Mouse (Mus musculus) embryonic facial prominence, embryonic 15.5 days (tissue): ENCODE measurements at regions not wholly inside any gene's neighbourhood (a gene's known extent, or its start where the extent isn't known, plus 50 kb on each side); places are given as distances from the start of the nearest gene placed in this dataset.
A peak's percentile ranks its signal among the peaks of the same experiment; 100 is the strongest.

Experiments used
- ATAC-seq: fragments of 200-750 bp; cut with Nextera tagmentation; 2 replicates; pipeline ENCODE4 v1.8.0; 2017; ENCODE audit warnings: low read depth, moderate TSS enrichment; ENCODE audit not compliant: insufficient number of reproducible peaks, low FRiP score, low TSS enrichment
- H3K27ac ChIP-seq: fragments of 300-500 bp; sonication (generic); replicated peaks from 2 replicates; pipeline ENCODE4 v1.5.1; 2015; ENCODE audit warnings: mild to moderate bottlenecking, inconsistent platforms
- H3K27me3 ChIP-seq: fragments of 300-500 bp; sonication (generic); 2 replicates; pipeline ENCODE4 v1.6.1; 2015; ENCODE audit warnings: inconsistent platforms
- H3K36me3 ChIP-seq: fragments of 300-500 bp; sonication (generic); 2 replicates; pipeline ENCODE4 v1.6.1; 2015; ENCODE audit warnings: mild to moderate bottlenecking, inconsistent platforms
- H3K4me1 ChIP-seq: fragments of 300-500 bp; sonication (generic); 2 replicates; pipeline ENCODE4 v1.6.1; 2015; ENCODE audit warnings: inconsistent platforms
- H3K4me2 ChIP-seq: fragments of 300-500 bp; sonication (generic); replicated peaks from 2 replicates; pipeline ENCODE4 v1.6.1; 2015; ENCODE audit warnings: mild to moderate bottlenecking, inconsistent platforms
- H3K4me3 ChIP-seq: fragments of 300-500 bp; sonication (generic); replicated peaks from 2 replicates; pipeline ENCODE4 v1.5.1; 2015; ENCODE audit warnings: mild to moderate bottlenecking, inconsistent platforms
- H3K9ac ChIP-seq: fragments of 300-500 bp; sonication (generic); 2 replicates; pipeline ENCODE4 v1.6.1; 2015; ENCODE audit warnings: inconsistent platforms
- H3K9me3 ChIP-seq: fragments of 300-500 bp; sonication (generic); replicated peaks from 2 replicates; pipeline ENCODE4 v1.6.1; 2016; ENCODE audit warnings: inconsistent platforms
- WGBS: fragments of 180-500 bp; shearing (Covaris S2); methylation state at CpG from one replicate; pipeline ENCODE4 v1.1.7; 2015; 5-methylcytosine and 5-hydroxymethylcytosine counted together

DNA sequence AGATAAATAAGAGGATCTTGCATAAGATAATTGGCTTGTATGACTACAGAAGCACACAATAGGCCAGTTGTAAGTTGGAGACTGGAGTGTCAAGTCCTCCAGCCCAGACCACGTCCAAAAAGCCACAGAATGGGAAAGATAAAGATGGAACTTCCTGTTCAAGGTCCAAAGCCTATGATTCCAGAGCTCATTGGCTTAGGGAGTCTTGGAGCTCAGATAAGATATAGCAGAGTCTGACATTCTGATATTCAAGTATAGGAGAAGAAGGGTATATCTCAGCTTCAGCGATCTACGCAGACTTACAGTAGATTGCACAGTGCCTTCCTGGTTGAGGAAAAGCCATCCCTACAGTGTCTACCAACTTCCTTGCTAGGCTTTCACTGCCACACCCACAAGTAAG, 77.7 kb upstream of the Ralgapa2 start:
- H3K9me3 ChIP-seq, result no peaks in the 10 kb centered on the region
- no peak for ATAC-seq
- no peak overlapping the region for H3K27ac ChIP-seq
- no peaks in the 10 kb centered on the region for H3K27me3 ChIP-seq
- H3K4me2 ChIP-seq, result no peak overlapping the region
- no peaks in the 10 kb centered on the region for H3K36me3 ChIP-seq
- no peak overlapping the region for H3K9ac ChIP-seq
- no peak overlapping the region for H3K4me3 ChIP-seq
- 82% methylated on average over 3 of the region's 3 CpGs for WGBS
- H3K4me1 ChIP-seq, result no peaks in the 10 kb centered on the region

DNA sequence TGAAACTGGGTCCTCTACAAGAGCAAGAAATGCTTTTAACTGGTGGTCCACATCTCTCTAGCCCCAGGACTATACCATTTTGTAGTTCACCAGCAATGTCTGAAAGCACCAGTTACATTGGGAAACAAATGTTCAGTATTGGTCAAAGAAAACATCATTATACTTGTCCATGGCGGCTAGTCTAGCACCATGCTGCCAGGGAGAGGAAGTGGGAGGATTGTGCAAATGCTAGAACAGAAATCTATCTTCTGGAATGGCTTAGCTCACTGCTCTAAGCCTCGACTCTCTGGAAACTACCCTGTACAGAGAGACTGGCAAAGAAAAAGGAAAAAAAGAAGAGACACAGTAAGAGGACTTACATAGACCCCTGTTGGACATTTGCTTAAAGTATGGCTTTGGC, 81.1 kb upstream of the Ralgapa2 start:
- Histone ChIP-seq H3K4me3 (no peak overlapping the region), H3K9me3 (no peaks in the 10 kb centered on the region), H3K4me2 (no peak overlapping the region), H3K9ac (no peak overlapping the region), H3K27ac (no peak overlapping the region), H3K27me3 (no peaks in the 10 kb centered on the region), H3K36me3 (no peaks in the 10 kb centered on the region), H3K4me1 (no peaks in the 10 kb centered on the region)
- no peak for ATAC-seq
- WGBS, result 70% methylated on average over 2 of the region's 2 CpGs

DNA sequence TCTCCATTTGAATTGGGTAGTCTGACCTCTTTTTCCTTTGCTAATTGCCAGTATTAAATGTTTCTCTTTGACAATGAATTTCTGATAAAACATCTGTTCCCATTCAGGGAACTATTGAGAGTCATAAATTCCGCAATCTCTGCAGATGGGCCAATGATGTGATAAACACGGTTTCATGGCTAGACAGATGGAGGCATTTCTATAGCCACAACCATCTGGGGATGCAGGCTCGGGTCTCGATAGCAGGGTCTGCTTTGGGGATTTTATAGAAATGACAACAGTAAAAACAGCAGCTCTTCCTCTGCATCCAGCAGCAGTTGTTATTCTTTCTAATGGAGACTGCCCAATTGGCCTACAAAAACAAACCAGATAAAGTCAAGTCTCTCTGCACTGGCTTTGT, 82.1 kb upstream of the Ralgapa2 start:
- Histone ChIP-seq H3K4me1 (no peaks in the 10 kb centered on the region), H3K4me2 (no peak overlapping the region)
- ATAC-seq, result no peak

DNA sequence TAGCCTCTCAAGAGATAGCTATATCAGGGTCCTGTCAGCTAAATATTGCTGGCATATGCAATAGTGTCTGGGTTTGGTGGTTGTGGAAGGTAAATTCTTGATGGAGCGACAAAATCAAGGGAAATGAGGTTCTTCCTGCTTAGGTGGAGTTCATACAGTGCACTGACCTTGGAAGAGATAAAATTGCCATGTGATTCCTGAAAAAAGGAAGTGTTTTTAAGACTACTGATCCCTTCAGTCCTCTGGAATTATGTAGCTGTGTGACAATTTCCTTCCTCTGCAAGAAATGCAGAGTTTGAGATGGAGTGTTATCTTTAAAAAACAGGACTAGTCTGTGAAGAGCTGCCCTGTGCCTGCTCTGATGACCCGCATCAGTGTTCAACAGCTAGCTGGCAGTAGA, 83.5 kb upstream of the Ralgapa2 start:
- no peak overlapping the region for H3K27ac ChIP-seq
- no peaks in the 10 kb centered on the region for H3K27me3 ChIP-seq
- H3K4me1 ChIP-seq, result no peaks in the 10 kb centered on the region
- no peaks in the 10 kb centered on the region for H3K36me3 ChIP-seq
- no peak overlapping the region for H3K9ac ChIP-seq
- no peak overlapping the region for H3K4me2 ChIP-seq
- H3K9me3 ChIP-seq, result no peaks in the 10 kb centered on the region
- no peak for ATAC-seq
- no peak overlapping the region for H3K4me3 ChIP-seq
- 87% methylated on average over 2 of the region's 2 CpGs for WGBS

More for the DNA sequence above, 82.1 kb upstream of the Ralgapa2 start:
- Histone ChIP-seq H3K36me3 (no peaks in the 10 kb centered on the region), H3K9me3 (no peaks in the 10 kb centered on the region), H3K27ac (no peak overlapping the region), H3K27me3 (no peaks in the 10 kb centered on the region), H3K9ac (no peak overlapping the region), H3K4me3 (no peak overlapping the region)
- 76% methylated on average over 4 of the region's 4 CpGs for WGBS

DNA sequence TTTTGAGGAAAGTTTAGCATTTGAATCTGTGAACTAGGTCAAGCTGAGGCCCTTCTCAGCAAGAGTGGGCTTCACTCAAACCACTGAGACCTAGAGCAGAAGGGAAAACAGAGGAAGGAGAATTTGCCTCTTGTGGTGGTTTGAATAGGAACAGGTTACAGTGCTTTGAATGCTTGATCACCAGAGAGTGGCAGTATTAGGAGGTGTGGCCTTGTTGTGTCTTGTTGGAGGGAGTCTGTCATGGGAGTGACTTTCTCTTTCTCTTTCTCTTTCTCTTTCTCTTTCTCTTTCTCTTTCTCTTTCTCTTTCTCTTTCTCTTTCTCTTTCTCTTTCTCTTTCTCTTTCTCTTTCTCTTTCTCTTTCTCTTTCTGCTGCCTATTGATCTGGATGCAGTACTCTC, 94.0 kb upstream of the Ralgapa2 start:
- no peak for ATAC-seq

DNA sequence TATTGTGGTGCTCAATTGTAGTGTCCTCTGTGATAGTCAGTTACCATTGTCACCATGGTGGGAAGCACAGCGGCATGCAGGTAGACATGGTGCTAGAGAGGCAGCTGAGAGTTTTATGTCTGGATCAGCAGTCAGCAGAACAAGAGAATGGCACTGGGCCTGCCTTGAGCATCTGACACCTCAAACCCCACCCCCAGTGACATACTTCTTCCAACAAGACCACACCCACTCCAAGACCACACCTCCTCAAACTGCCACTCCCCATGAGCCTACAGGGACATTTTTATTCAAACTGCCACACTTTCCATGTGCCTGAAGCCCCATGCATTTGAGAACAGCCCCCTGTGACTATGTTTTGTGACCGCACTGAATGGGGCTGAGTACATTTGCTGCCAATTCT, 98.8 kb upstream of the Ralgapa2 start:
- no peak overlapping the region for H3K4me2 ChIP-seq
- ATAC-seq, result no peak; the same call in 1 of the 2 replicates
- H3K4me3 ChIP-seq, result no peak overlapping the region
- H3K4me1 ChIP-seq, result no peaks in the 10 kb centered on the region
- no peaks in the 10 kb centered on the region for H3K36me3 ChIP-seq
- 96% methylated on average over 2 of the region's 2 CpGs for WGBS
- no peak overlapping the region for H3K9ac ChIP-seq
- no peaks in the 10 kb centered on the region for H3K9me3 ChIP-seq
- H3K27me3 ChIP-seq, result 0 out of 2 replicates have a peak, but pooled peaks cover 4% of the 10 kb centered on the region
- no peak overlapping the region for H3K27ac ChIP-seq

More for the DNA sequence above, 94.0 kb upstream of the Ralgapa2 start:
- Histone ChIP-seq H3K4me3 (no peak overlapping the region), H3K4me1 (no peaks in the 10 kb centered on the region), H3K36me3 (no peaks in the 10 kb centered on the region), H3K27me3 (no peaks in the 10 kb centered on the region), H3K27ac (no peak overlapping the region), H3K9ac (no peak overlapping the region), H3K4me2 (no peak overlapping the region), H3K9me3 (no peaks in the 10 kb centered on the region)

DNA sequence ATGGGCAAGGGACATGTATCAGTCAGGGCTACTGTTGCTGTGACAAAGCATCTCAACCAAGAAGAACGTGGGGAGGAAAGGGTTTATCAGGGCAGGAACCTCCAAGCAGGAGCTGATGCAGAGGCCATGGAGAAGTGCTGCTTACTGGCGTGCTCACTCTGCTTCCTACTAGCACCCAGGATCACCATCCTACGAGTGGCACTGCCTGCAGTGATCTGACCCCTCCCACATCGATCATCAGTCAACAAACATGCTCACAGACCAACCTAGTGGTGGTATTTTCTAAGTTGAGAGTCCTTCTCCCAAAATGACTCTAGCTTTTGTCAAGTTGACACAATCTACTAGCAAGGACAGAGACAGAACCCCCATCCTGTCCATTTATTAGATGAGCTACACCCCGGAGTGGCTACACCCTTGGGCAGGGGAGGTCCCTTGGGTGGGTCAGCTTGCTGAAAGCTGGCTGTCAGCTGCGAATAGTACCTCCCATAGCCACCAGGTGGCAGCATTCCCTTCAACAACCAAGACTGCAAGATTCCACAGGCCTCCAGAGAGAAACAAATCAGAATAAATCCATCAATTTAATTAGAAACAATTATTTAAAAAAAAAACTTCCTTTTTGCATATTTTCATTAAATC, 99.9 kb upstream of the Ralgapa2 start:
- 0 out of 2 replicates have a peak, but pooled peaks cover 4% of the 10 kb centered on the region for H3K27me3 ChIP-seq
- H3K4me3 ChIP-seq, result no peak overlapping the region
- ATAC-seq, result no peak
- no peaks in the 10 kb centered on the region for H3K4me1 ChIP-seq
- no peak overlapping the region for H3K4me2 ChIP-seq
- H3K9ac ChIP-seq, result no peak overlapping the region
- H3K9me3 ChIP-seq, result no peaks in the 10 kb centered on the region
- no peak overlapping the region for H3K27ac ChIP-seq
- WGBS, result 36% methylated on average over 6 of the region's 6 CpGs
- no peaks in the 10 kb centered on the region for H3K36me3 ChIP-seq

DNA sequence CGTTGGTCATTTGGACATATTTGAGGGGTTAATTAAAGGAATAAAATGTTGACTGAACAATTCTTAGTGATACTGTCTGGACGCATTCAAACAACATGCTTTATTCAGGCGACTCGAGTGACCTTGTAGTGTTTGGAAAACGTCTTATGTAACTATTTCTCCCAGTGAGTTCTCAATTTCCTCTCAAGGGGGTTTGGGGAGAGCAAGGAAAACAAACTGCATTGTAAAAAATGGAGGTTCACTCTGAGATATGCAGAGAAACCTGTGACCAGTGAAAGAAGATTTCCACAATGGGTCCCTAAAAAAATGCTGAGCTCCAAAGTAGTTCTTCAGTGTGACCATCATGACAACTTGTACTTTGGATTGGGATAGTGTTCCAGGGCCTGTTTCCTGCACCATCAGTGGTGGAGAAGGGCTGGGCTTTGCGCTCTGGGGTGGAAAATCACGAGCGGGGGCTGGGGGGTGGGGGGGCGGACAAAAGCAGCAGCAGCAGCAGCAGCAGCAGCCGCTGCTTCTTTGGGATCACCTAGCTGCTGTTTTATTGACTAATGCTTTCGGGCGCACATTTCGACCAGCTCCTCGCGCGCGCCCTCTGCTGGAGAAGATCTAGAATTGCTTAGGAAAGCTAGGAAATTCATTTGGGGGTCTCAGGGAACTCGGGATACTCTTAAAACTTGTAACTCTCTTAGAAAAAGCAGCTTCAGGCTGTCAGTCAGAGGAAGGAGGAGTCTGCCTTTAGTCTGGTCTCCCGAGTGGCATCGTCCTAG, 100.6 kb upstream of the Ralgapa2 start:
- no peak for ATAC-seq
- H3K4me2 ChIP-seq, result peak overlapping the region; percentile 50
- H3K36me3 ChIP-seq, result no peaks in the 10 kb centered on the region
- H3K4me3 ChIP-seq, result 0 out of 2 replicates have a peak overlapping the region, but pooled peaks have one; percentile 15
- 6% methylated on average over 20 of the region's 20 CpGs for WGBS
- H3K27me3 ChIP-seq, result 0 out of 2 replicates have a peak, but pooled peaks cover 4% of the 10 kb centered on the region
- no peaks in the 10 kb centered on the region for H3K4me1 ChIP-seq
- no peak overlapping the region for H3K9ac ChIP-seq
- no peaks in the 10 kb centered on the region for H3K9me3 ChIP-seq
- no peak overlapping the region for H3K27ac ChIP-seq

DNA sequence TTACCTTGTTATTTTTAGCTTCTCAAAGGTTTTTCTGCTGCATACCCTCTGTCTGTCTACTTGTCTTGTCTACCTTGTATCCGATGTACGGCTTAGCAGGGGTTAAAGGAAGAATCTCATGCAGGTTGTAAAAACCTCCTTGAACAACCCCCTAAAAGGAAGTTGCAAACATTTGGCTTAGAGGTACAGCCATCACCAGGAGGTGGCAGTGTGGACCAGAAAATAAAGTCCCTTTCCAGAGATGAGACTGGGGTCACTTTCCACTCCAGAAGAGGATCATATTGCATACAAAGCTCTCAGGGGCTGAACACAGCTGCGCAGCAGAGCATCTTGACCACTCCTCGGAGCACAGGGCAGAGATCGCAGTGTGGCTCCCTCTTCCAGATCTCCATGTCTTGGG, 109.0 kb upstream of the Ralgapa2 start:
- no peak for ATAC-seq
- no peaks in the 10 kb centered on the region for H3K9me3 ChIP-seq
- H3K27ac ChIP-seq, result no peak overlapping the region
- WGBS, result 14% methylated on average over 5 of the region's 5 CpGs
- H3K4me3 ChIP-seq, result no peak overlapping the region
- H3K4me2 ChIP-seq, result peak overlapping the region; percentile 27; the same call in 1 of the 2 replicates
- no peaks in the 10 kb centered on the region for H3K27me3 ChIP-seq
- H3K4me1 ChIP-seq, result 0 out of 2 replicates have a peak, but pooled peaks cover 2% of the 10 kb centered on the region
- H3K9ac ChIP-seq, result no peak overlapping the region
- H3K36me3 ChIP-seq, result no peaks in the 10 kb centered on the region

DNA sequence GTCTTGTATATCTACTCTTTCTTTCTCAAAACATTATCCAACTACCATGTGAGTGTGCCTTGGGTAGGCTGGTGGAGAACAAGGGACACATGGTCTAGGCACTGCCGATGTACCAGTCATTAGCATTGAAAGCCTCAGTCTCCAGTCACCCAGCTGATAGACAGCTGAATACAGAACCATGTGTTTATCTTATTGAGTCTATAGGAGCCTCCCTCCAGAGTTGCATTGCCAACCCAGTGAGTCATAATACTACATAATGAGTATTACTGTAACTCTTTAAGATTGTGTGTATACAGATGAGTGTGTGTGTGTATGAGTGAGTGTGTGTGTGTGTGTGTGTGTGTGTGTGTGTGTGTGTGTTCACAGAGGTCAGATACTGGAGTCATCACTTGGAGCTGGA, 110.9 kb upstream of the Ralgapa2 start:
- Histone ChIP-seq H3K27me3 (no peaks in the 10 kb centered on the region), H3K27ac (no peak overlapping the region), H3K9ac (no peak overlapping the region), H3K4me2 (no peak overlapping the region), H3K4me3 (no peak overlapping the region), H3K36me3 (no peaks in the 10 kb centered on the region), H3K4me1 (0 out of 2 replicates have a peak, but pooled peaks cover 2% of the 10 kb centered on the region), H3K9me3 (no peaks in the 10 kb centered on the region)
- WGBS, result 65% methylated on average over 1 of the region's 1 CpGs
- ATAC-seq, result no peak

DNA sequence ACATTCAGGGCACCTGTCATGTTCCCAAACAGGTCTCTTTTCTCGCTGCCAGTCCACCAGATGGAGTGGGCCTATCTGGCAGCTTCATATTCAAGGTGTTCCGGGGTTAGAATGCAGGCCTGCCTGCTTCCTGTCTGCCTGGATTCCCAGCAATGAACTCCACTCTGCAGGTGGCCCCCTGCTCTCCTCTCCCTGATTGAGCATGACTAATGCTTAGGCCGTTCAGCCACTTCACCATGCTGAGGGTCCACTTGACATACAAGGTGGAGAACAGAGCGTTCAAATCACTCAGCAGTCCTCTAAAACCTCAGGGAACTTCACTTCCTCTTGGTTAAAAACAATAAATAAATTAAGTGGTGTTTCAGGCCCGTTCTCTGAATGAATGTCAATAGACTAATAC, 112.1 kb upstream of the Ralgapa2 start:
- Histone ChIP-seq H3K9ac (no peak overlapping the region), H3K9me3 (no peaks in the 10 kb centered on the region), H3K4me3 (no peak overlapping the region), H3K27me3 (no peaks in the 10 kb centered on the region), H3K4me2 (no peak overlapping the region), H3K36me3 (no peaks in the 10 kb centered on the region), H3K4me1 (0 out of 2 replicates have a peak, but pooled peaks cover 2% of the 10 kb centered on the region), H3K27ac (no peak overlapping the region)
- WGBS, result 59% methylated on average over 5 of the region's 5 CpGs
- no peak for ATAC-seq
